Mouse (Mus musculus) 416B (cell line): Measurements from ENCODE around the gene Zfy2.

Source experiments
- DNase-seq: peaks from one replicate; pipeline ENCODE4 v3.0.0; 2011; ENCODE audit warnings: low read depth

Zfy2 gene

DNA sequence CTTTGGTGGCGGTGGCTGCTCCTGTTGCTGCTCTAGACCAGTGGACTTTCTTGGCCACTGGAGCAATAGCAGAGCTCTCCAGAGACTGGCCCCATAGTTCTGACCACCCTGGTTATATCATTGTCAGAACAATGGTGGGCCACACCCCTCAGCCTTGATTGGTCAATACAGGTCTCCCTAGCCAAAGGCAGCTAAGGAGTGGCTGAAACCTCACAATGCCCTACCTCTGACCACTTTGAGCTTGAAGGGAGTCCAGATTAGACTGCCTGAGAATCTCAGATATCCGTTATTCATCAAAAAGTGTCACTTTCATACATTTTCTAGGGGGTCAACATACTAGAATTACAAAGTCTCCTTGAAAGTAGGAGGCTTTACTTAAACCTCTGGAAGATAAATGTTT is at the start of gene Zfy2:
Gene Zfy2, minus strand, starts transcription at position 101 of the 400 bp plus-strand sequence.
- DNase-seq, result no peak
